ENCODE assay signal across 18 mouse cellular contexts in genomic region chrX:53255195-53255594, GRCm38 (mm10). TPM values are rescaled to one million over a fixed set of nuclear protein-coding genes. Genes with fewer than 3 reads are reported as not detected.
A peak's percentile ranks its signal among the peaks of the same experiment; 100 is the strongest.
DNase-seq lines count a peak whose midpoint lies in the region; ATAC-seq and TF ChIP-seq lines count a peak whose summit lies in the region.
"Had no signal": no experiment of that assay in that cellular context is flagged by ENCODE, and none has a peak within 500 bp of the region (broad histone marks: within the 10 kb centered on the region; RNA-seq: fewer than 3 reads in every experiment).

No protein-coding gene starts in this region.

- H3K4me1 ChIP-seq in forebrain, embryonic 14.5 days (ENCODE audit: control insufficient read depth, insufficient read depth, low read length): no peaks in the 10 kb centered on the region
- H3K4me1 ChIP-seq in forebrain, embryonic 11.5 days (replicated peaks; ENCODE audit: control insufficient read depth, insufficient read depth, low read length): no peaks in the 10 kb centered on the region
- H3K4me1 ChIP-seq in midbrain, embryonic 14.5 days (ENCODE audit: control insufficient read depth, insufficient read depth, low read length): no peaks in the 10 kb centered on the region
- H3K4me1 ChIP-seq in midbrain, embryonic 10.5 days: no peaks in the 10 kb centered on the region
- H3K4me1 ChIP-seq: embryonic facial prominence, embryonic 12.5 days; forebrain, embryonic 10.5 days; liver, embryonic 15.5 days had no signal

- no peak overlapping the region for H3K4me2 ChIP-seq in forebrain, embryonic 14.5 days (ENCODE audit: low read length)
- no peak overlapping the region for H3K4me2 ChIP-seq in forebrain, embryonic 11.5 days (ENCODE audit: low read depth, low read length, severe bottlenecking)
- no peak overlapping the region for H3K4me2 ChIP-seq in midbrain, embryonic 14.5 days (ENCODE audit: low read length)
- H3K4me2 ChIP-seq: embryonic facial prominence, embryonic 12.5 days; liver, embryonic 15.5 days had no signal

- no peak overlapping the region for H3K4me3 ChIP-seq in forebrain, embryonic 14.5 days (ENCODE audit: low read depth, low read length)
- no peak overlapping the region for H3K4me3 ChIP-seq in forebrain, embryonic 11.5 days (ENCODE audit: low read depth, low read length)
- no peak overlapping the region for H3K4me3 ChIP-seq in layer of hippocampus, adult 2 months
- H3K4me3 ChIP-seq in midbrain, embryonic 14.5 days (replicated peaks; ENCODE audit: low read depth, low read length): no peak overlapping the region
- H3K4me3 ChIP-seq in midbrain, embryonic 10.5 days: no peak overlapping the region
- H3K4me3 ChIP-seq: embryonic facial prominence, embryonic 12.5 days; forebrain, embryonic 10.5 days; liver, embryonic 15.5 days had no signal

- H3K9me3 ChIP-seq in forebrain, embryonic 14.5 days (replicated peaks; ENCODE audit: control insufficient read depth, low read length): no peaks in the 10 kb centered on the region
- no peaks in the 10 kb centered on the region for H3K9me3 ChIP-seq in forebrain, embryonic 11.5 days (ENCODE audit: control insufficient read depth, low read length)
- H3K9me3 ChIP-seq in midbrain, embryonic 14.5 days (ENCODE audit: control insufficient read depth, low read length): no peaks in the 10 kb centered on the region
- H3K9me3 ChIP-seq in midbrain, embryonic 10.5 days (replicated peaks): no peaks in the 10 kb centered on the region
- H3K9me3 ChIP-seq: embryonic facial prominence, embryonic 12.5 days; forebrain, embryonic 10.5 days; liver, embryonic 15.5 days had no signal

- H3K27me3 ChIP-seq in forebrain, embryonic 14.5 days (replicated peaks; ENCODE audit: control insufficient read depth, insufficient read depth, low read length): no peaks in the 10 kb centered on the region
- H3K27me3 ChIP-seq in forebrain, embryonic 11.5 days (ENCODE audit: control insufficient read depth, insufficient read depth, low read length): no peaks in the 10 kb centered on the region
- H3K27me3 ChIP-seq in midbrain, embryonic 14.5 days (ENCODE audit: control insufficient read depth, insufficient read depth, low read length): no peaks in the 10 kb centered on the region
- H3K27me3 ChIP-seq in midbrain, embryonic 10.5 days (ENCODE audit: low read depth, poor library complexity, severe bottlenecking): no peaks in the 10 kb centered on the region
- H3K27me3 ChIP-seq: embryonic facial prominence, embryonic 12.5 days; liver, embryonic 15.5 days had no signal

- peak; percentile 82 for TF ChIP-seq CTCF in layer of hippocampus, adult 2 months (conservative IDR thresholded peaks at IDR 0.05)

- no peak overlapping the region for H3K9ac ChIP-seq in forebrain, embryonic 14.5 days (ENCODE audit: low read length)
- H3K9ac ChIP-seq in forebrain, embryonic 11.5 days (ENCODE audit: low read length): no peak overlapping the region
- H3K9ac ChIP-seq in midbrain, embryonic 14.5 days (replicated peaks; ENCODE audit: low read length): no peak overlapping the region
- H3K9ac ChIP-seq: embryonic facial prominence, embryonic 12.5 days; liver, embryonic 15.5 days had no signal

- H3K27ac ChIP-seq in forebrain, embryonic 14.5 days (ENCODE audit: low read depth, low read length): no peak overlapping the region
- no peak overlapping the region for H3K27ac ChIP-seq in forebrain, embryonic 11.5 days (ENCODE audit: low read depth, low read length)
- H3K27ac ChIP-seq in layer of hippocampus, adult 2 months: no peak overlapping the region
- no peak overlapping the region for H3K27ac ChIP-seq in midbrain, embryonic 14.5 days (replicated peaks; ENCODE audit: low read depth, low read length)
- H3K27ac ChIP-seq in midbrain, embryonic 10.5 days (replicated peaks): no peak overlapping the region
- H3K27ac ChIP-seq: embryonic facial prominence, embryonic 12.5 days; forebrain, embryonic 10.5 days; liver, embryonic 15.5 days had no signal

- no peak for ATAC-seq in forebrain, embryonic 14.5 days
- no peak for ATAC-seq in forebrain, embryonic 11.5 days (replicated peaks; ENCODE audit: low FRiP score)
- ATAC-seq in midbrain, embryonic 14.5 days (ENCODE audit: low FRiP score, low TSS enrichment): no peak
- ATAC-seq: inflammation-experienced regulatory T-cells, adult 6 months had no signal

- DNase-seq in forebrain, embryonic 14.5 days (ENCODE audit: low spot score): peak; percentile 22
- DNase-seq in forebrain, embryonic 11.5 days (ENCODE audit: low spot score): no peak
- DNase-seq in layer of hippocampus, adult 2 months (ENCODE audit: low spot score in 2 of 2): no peak
- DNase-seq in layer of hippocampus, adult 18-20 months (ENCODE audit: low spot score in 2 of 2): no peak
- DNase-seq in midbrain, embryonic 14.5 days: peak; percentile 53
- DNase-seq in midbrain, embryonic 10.5 days (ENCODE audit: low spot score): no peak
- DNase-seq in naive thymus-derived CD4-positive, alpha-beta T cell, adult 2 months (ENCODE audit: low read depth): peak; percentile 2
- DNase-seq in thymus, postnatal 0 days (ENCODE audit: low spot score): no peak
- DNase-seq: adrenal gland, adult 2 months; cerebellum, adult 9-10 months; heart, postnatal 36 days; kidney, postnatal 4 days; right cerebral cortex, postnatal 25 days had no signal

- no peaks in the 10 kb centered on the region for H3K36me3 ChIP-seq in forebrain, embryonic 14.5 days (ENCODE audit: control insufficient read depth, insufficient read depth, low read length)
- H3K36me3 ChIP-seq in forebrain, embryonic 11.5 days (ENCODE audit: control insufficient read depth, insufficient read depth, low read length): no peaks in the 10 kb centered on the region
- H3K36me3 ChIP-seq in midbrain, embryonic 14.5 days (ENCODE audit: control insufficient read depth, insufficient read depth, low read length): no peaks in the 10 kb centered on the region
- H3K36me3 ChIP-seq in midbrain, embryonic 10.5 days: 0 out of 2 replicates have a peak, but pooled peaks cover 2% of the 10 kb centered on the region
- H3K36me3 ChIP-seq: embryonic facial prominence, embryonic 12.5 days; liver, embryonic 15.5 days had no signal

RNA-seq across cellular contexts. Expression of gene Fam122b, which starts 14.4 kb away (rescaled TPM):
- polyA plus RNA-seq in forebrain, embryonic 14.5 days (2014; fragmentation: Nextera tagmentation; extraction: Ambion mirVana): 4.1 and 5.2 TPM in 2 replicates
- 8.7 and 10.2 TPM in 2 replicates for polyA plus RNA-seq in forebrain, embryonic 11.5 days (2014; fragmentation: Nextera tagmentation; extraction: Ambion mirVana)
- 1 to 10 TPM; 3.0 to 3.7 TPM for total RNA-seq in layer of hippocampus, adult 2 months (2021)
- total RNA-seq in layer of hippocampus, adult 18-20 months (2021): 1 to 10 TPM; 2.6 to 3.4 TPM
- polyA plus RNA-seq in midbrain, embryonic 14.5 days (2014; fragmentation: Nextera tagmentation; extraction: Ambion mirVana): 2.6 and 4.1 TPM in 2 replicates
- 6.3 and 6.5 TPM in 2 replicates for polyA plus RNA-seq in midbrain, embryonic 10.5 days (2016; fragmentation: Nextera tagmentation; extraction: Ambion mirVana)
- polyA plus RNA-seq in thymus, postnatal 0 days (2015; fragmentation: Nextera tagmentation; extraction: Ambion mirVana): 6.1 and 6.4 TPM in 2 replicates

RNA-seq across cellular contexts. Expression of gene Plac1, which starts 15.3 kb away (rescaled TPM):
- polyA plus RNA-seq in forebrain, embryonic 14.5 days (2014; fragmentation: Nextera tagmentation; extraction: Ambion mirVana): 0.71 TPM in 1 of 2 replicates, not detected in the other
- polyA plus RNA-seq in forebrain, embryonic 11.5 days (2014; fragmentation: Nextera tagmentation; extraction: Ambion mirVana): 1.4 and 2.8 TPM in 2 replicates
- total RNA-seq in layer of hippocampus, adult 2 months (2021): not detected
- not detected for total RNA-seq in layer of hippocampus, adult 18-20 months (2021)
- polyA plus RNA-seq in midbrain, embryonic 14.5 days (2014; fragmentation: Nextera tagmentation; extraction: Ambion mirVana): 0.34 and 0.57 TPM in 2 replicates
- 1.6 and 3.2 TPM in 2 replicates for polyA plus RNA-seq in midbrain, embryonic 10.5 days (2016; fragmentation: Nextera tagmentation; extraction: Ambion mirVana)
- 0.72 and 0.92 TPM in 2 replicates for polyA plus RNA-seq in thymus, postnatal 0 days (2015; fragmentation: Nextera tagmentation; extraction: Ambion mirVana)
- total RNA-seq: adrenal gland, adult 2 months; heart, postnatal 36 days; left cerebral cortex, adult 8-10 months had no signal
- polyA plus RNA-seq: adrenal gland, adult 2 months; inflammation-experienced regulatory T-cells, adult 6 months had no signal

RNA-seq across cellular contexts. Expression of gene Fam122c, which starts 18.0 kb away (rescaled TPM):
- not detected in 2 replicates for polyA plus RNA-seq in forebrain, embryonic 14.5 days (2014; fragmentation: Nextera tagmentation; extraction: Ambion mirVana)
- polyA plus RNA-seq in forebrain, embryonic 11.5 days (2014; fragmentation: Nextera tagmentation; extraction: Ambion mirVana): not detected in 2 replicates
- not detected for total RNA-seq in layer of hippocampus, adult 2 months (2021)
- total RNA-seq in layer of hippocampus, adult 18-20 months (2021): not detected
- not detected in 2 replicates for polyA plus RNA-seq in midbrain, embryonic 14.5 days (2014; fragmentation: Nextera tagmentation; extraction: Ambion mirVana)
- polyA plus RNA-seq in midbrain, embryonic 10.5 days (2016; fragmentation: Nextera tagmentation; extraction: Ambion mirVana): not detected in 2 replicates
- polyA plus RNA-seq in thymus, postnatal 0 days (2015; fragmentation: Nextera tagmentation; extraction: Ambion mirVana): not detected in 2 replicates
- total RNA-seq: adrenal gland, adult 2 months; heart, postnatal 36 days; left cerebral cortex, adult 8-10 months had no signal
- polyA plus RNA-seq: adrenal gland, adult 2 months; embryonic facial prominence, embryonic 12.5 days; forebrain, embryonic 10.5 days; inflammation-experienced regulatory T-cells, adult 6 months; liver, embryonic 15.5 days had no signal

Comparison
In these comparisons a context has a peak if more than half of its experiments do, and no peak if none do; other contexts are left out.
1. DNase-seq: peak in forebrain, embryonic 14.5 days (single experiment), midbrain, embryonic 14.5 days (single experiment) and naive thymus-derived CD4-positive, alpha-beta T cell, adult 2 months (single experiment); none in forebrain, embryonic 11.5 days (single experiment), layer of hippocampus, adult 2 months (0 of 2), layer of hippocampus, adult 18-20 months (0 of 2), midbrain, embryonic 10.5 days (single experiment) and thymus, postnatal 0 days (single experiment).